Mouse (Mus musculus): ENCODE measurements around the gene Fbxo34. TPM values are rescaled to one million over a fixed set of nuclear protein-coding genes. Genes with fewer than 3 reads are reported as not detected.

The Fbxo34 gene
- polyA plus RNA-seq, 1 experiment = 33.1 TPM

GRCm38 (mm10) chr14:47419723-47420276 is 30.4 kb upstream of the Fbxo34 start:
- Histone ChIP-seq H3K4me1 (ENCODE audit: control insufficient read depth, insufficient read depth, insufficient read length, low read length) (peaks cover 3% of the 10 kb centered on the region; the same call in 1 of the 2 replicates), H3K27me3 (ENCODE audit: control insufficient read depth, insufficient read depth, low read length) (no peaks in the 10 kb centered on the region), H3K27ac (ENCODE audit: insufficient read depth, low read depth, low read length) (no peak overlapping the region), H3K4me3 (ENCODE audit: low read depth, low read length) (no peak overlapping the region), H3K36me3 (ENCODE audit: control insufficient read depth, insufficient read depth, low read length) (peaks cover 3% of the 10 kb centered on the region)
- no peak for TF ChIP-seq CTCF (IDR thresholded peaks at IDR 0.05; ENCODE audit: extremely low read depth, insufficient read length, insufficient replicate concordance, low read depth, low read length)
- TF ChIP-seq POLR2A (IDR thresholded peaks at IDR 0.05; ENCODE audit: low read depth, low read length) = no peak
- 94% methylated on average over 24 of the region's 24 CpGs for WGBS

- Histone ChIP-seq H3K4me1 (ENCODE audit: control insufficient read depth, insufficient read depth, insufficient read length, low read length) (peaks cover 3% of the 10 kb centered on the region; the same call in 1 of the 2 replicates), H3K27me3 (ENCODE audit: control insufficient read depth, insufficient read depth, low read length) (no peaks in the 10 kb centered on the region), H3K4me3 (ENCODE audit: low read depth, low read length) (no peak overlapping the region), H3K27ac (ENCODE audit: insufficient read depth, low read depth, low read length) (no peak overlapping the region), H3K36me3 (ENCODE audit: control insufficient read depth, insufficient read depth, low read length) (no peaks in the 10 kb centered on the region)
- TF ChIP-seq POLR2A (IDR thresholded peaks at IDR 0.05; ENCODE audit: low read depth, low read length) = no peak
- no peak for TF ChIP-seq CTCF (IDR thresholded peaks at IDR 0.05; ENCODE audit: extremely low read depth, insufficient read length, insufficient replicate concordance, low read depth, low read length)
- WGBS = 39% methylated on average over 2 of the region's 2 CpGs
Observed at GRCm38 (mm10) chr14:47421606-47422005, 28.6 kb upstream of the Fbxo34 start.

- Histone ChIP-seq H3K27ac (ENCODE audit: insufficient read depth, low read depth, low read length) (no peak overlapping the region), H3K4me3 (ENCODE audit: low read depth, low read length) (no peak overlapping the region), H3K4me1 (ENCODE audit: control insufficient read depth, insufficient read depth, insufficient read length, low read length) (0 out of 2 replicates have a peak, but pooled peaks cover under 1% of the 10 kb centered on the region), H3K36me3 (ENCODE audit: control insufficient read depth, insufficient read depth, low read length) (no peaks in the 10 kb centered on the region), H3K27me3 (ENCODE audit: control insufficient read depth, insufficient read depth, low read length) (no peaks in the 10 kb centered on the region)
- no peak for TF ChIP-seq POLR2A (IDR thresholded peaks at IDR 0.05; ENCODE audit: low read depth, low read length)
- 72% methylated on average over 4 of the region's 4 CpGs for WGBS
Observed at GRCm38 (mm10) chr14:47422466-47422865, 27.8 kb upstream of the Fbxo34 start.

GRCm38 (mm10) chr14:47432987-47433386 is 17.2 kb upstream of the Fbxo34 start:
- Histone ChIP-seq H3K27ac (ENCODE audit: insufficient read depth, low read depth, low read length) (no peak overlapping the region), H3K27me3 (ENCODE audit: control insufficient read depth, insufficient read depth, low read length) (no peaks in the 10 kb centered on the region), H3K4me1 (ENCODE audit: control insufficient read depth, insufficient read depth, insufficient read length, low read length) (no peaks in the 10 kb centered on the region), H3K36me3 (ENCODE audit: control insufficient read depth, insufficient read depth, low read length) (no peaks in the 10 kb centered on the region), H3K4me3 (ENCODE audit: low read depth, low read length) (no peak overlapping the region)
- TF ChIP-seq CTCF (IDR thresholded peaks at IDR 0.05; ENCODE audit: extremely low read depth, insufficient read length, insufficient replicate concordance, low read depth, low read length) (peak; percentile 39; the same call in 1 of the 2 replicates), POLR2A (IDR thresholded peaks at IDR 0.05; ENCODE audit: low read depth, low read length) (no peak)

GRCm38 (mm10) chr14:47438947-47439346 is 11.3 kb upstream of the Fbxo34 start:
- no peak for TF ChIP-seq CTCF (IDR thresholded peaks at IDR 0.05; ENCODE audit: extremely low read depth, insufficient read length, insufficient replicate concordance, low read depth, low read length)
- 69% methylated on average over 3 of the region's 3 CpGs for WGBS

GRCm38 (mm10) chr14:47444907-47445306 is 5.3 kb upstream of the Fbxo34 start:
- H3K27ac ChIP-seq (ENCODE audit: insufficient read depth, low read depth, low read length) = no peak overlapping the region
- no peaks in the 10 kb centered on the region; the same call in 1 of the 2 replicates for H3K27me3 ChIP-seq (ENCODE audit: control insufficient read depth, insufficient read depth, low read length)
- TF ChIP-seq POLR2A (IDR thresholded peaks at IDR 0.05; ENCODE audit: low read depth, low read length) = no peak
- no peak for TF ChIP-seq CTCF (IDR thresholded peaks at IDR 0.05; ENCODE audit: extremely low read depth, insufficient read length, insufficient replicate concordance, low read depth, low read length)
- no peaks in the 10 kb centered on the region for H3K4me1 ChIP-seq (ENCODE audit: control insufficient read depth, insufficient read depth, insufficient read length, low read length)
- WGBS = 55% methylated on average over 2 of the region's 2 CpGs
- H3K4me3 ChIP-seq (ENCODE audit: low read depth, low read length) = no peak overlapping the region
- H3K36me3 ChIP-seq (ENCODE audit: control insufficient read depth, insufficient read depth, low read length) = no peaks in the 10 kb centered on the region

More at GRCm38 (mm10) chr14:47438947-47439346, 11.3 kb upstream of the Fbxo34 start:
- H3K4me1 ChIP-seq (ENCODE audit: control insufficient read depth, insufficient read depth, insufficient read length, low read length) = no peaks in the 10 kb centered on the region
- no peaks in the 10 kb centered on the region for H3K36me3 ChIP-seq (ENCODE audit: control insufficient read depth, insufficient read depth, low read length)
- no peak overlapping the region for H3K4me3 ChIP-seq (ENCODE audit: low read depth, low read length)
- H3K27me3 ChIP-seq (ENCODE audit: control insufficient read depth, insufficient read depth, low read length) = no peaks in the 10 kb centered on the region; the same call in 1 of the 2 replicates
- no peak overlapping the region for H3K27ac ChIP-seq (ENCODE audit: insufficient read depth, low read depth, low read length)

- Histone ChIP-seq H3K4me3 (ENCODE audit: low read depth, low read length) (no peak overlapping the region), H3K36me3 (ENCODE audit: control insufficient read depth, insufficient read depth, low read length) (no peaks in the 10 kb centered on the region), H3K27me3 (ENCODE audit: control insufficient read depth, insufficient read depth, low read length) (no peaks in the 10 kb centered on the region), H3K27ac (ENCODE audit: insufficient read depth, low read depth, low read length) (no peak overlapping the region), H3K4me1 (ENCODE audit: control insufficient read depth, insufficient read depth, insufficient read length, low read length) (no peaks in the 10 kb centered on the region)
- 59% methylated on average over 9 of the region's 9 CpGs for WGBS
- TF ChIP-seq CTCF (IDR thresholded peaks at IDR 0.05; ENCODE audit: extremely low read depth, insufficient read length, insufficient replicate concordance, low read depth, low read length) (no peak), POLR2A (IDR thresholded peaks at IDR 0.05; ENCODE audit: low read depth, low read length) (no peak)
Observed at GRCm38 (mm10) chr14:47445331-47446095, 4.7 kb upstream of the Fbxo34 start.

Data from small intestine, adult 2 months (tissue).